Mouse (Mus musculus): Measurements from ENCODE around the gene 1700016D06Rik.

DNA sequence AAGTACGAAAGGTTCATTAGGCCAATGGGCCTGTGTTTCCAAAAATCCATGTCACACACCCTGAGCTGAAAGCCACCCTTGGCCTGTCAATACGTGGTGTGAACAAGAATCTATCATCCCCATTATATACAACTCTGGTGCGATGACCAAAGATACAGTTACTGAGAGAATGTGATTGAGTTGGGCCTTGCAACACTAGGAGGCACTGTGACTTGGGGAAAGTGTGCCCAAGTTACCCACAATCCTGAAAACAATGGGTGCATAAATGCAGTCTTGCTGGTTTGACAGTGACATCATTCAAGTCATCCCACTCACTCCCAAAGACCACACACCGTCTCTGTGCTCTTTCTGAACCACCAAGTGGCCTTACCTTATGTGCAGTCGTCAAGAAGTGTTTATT is 38.2 kb upstream of the 1700016D06Rik start:
- no peak for TF ChIP-seq POLR2A (IDR thresholded peaks at IDR 0.05; ENCODE audit: control insufficient read depth, extremely low read depth, insufficient read depth, low read length, poor library complexity)
- TF ChIP-seq CTCF (IDR thresholded peaks at IDR 0.05; ENCODE audit: borderline replicate concordance, control insufficient read depth, extremely low read depth, insufficient read depth, low read length, poor library complexity), result no peak

Data from thymus, adult 2 months (tissue).